Mouse (Mus musculus) ES-E14 (cell line): ENCODE data around the gene Gm44579.

ENCODE experiments used
- CHD2 ChIP-seq: IDR thresholded peaks from 2 replicates; pipeline ENCODE4 v1.6.1; 2014; ENCODE audit warnings: mild to moderate bottlenecking, low read depth, low read length, inconsistent platforms
- HCFC1 ChIP-seq: IDR thresholded peaks from 2 replicates; pipeline ENCODE4 v1.6.1; 2012; ENCODE audit warnings: low read length, inconsistent platforms, borderline replicate concordance; ENCODE audit not compliant: insufficient read depth

DNA sequence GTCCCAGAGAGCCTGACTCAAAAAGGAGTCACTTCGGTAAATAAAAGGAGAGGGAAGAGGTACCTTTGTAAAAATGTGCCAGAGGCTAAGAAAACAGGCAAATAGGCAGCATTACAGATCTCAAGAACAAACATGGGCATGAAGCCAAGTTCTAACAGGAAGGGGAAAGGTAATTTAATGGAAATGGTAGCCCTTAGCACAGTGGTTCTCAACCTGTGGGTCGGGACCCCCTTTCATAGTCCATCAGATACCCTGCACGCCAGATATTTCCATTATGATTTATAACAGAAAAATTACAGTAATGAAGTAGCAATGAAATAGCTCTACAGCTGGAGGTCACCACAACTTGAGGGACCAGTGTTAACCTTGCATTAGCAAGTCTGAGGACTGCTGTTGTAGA lies 43.5 kb downstream of the Gm44579 start:
- no peak for TF ChIP-seq CHD2
- no peak for TF ChIP-seq HCFC1
